Mouse (Mus musculus) intestine, embryonic 14.5 days (tissue): ENCODE results near the gene Ugt1a6a. TPM values are rescaled to one million over a fixed set of nuclear protein-coding genes. Genes with fewer than 3 reads are reported as not detected.

ENCODE experiments used
- ATAC-seq: fragments of 200-750 bp; cut with Nextera tagmentation; replicated peaks from 2 replicates; pipeline ENCODE4 v1.8.0; 2017; ENCODE audit warnings: low read depth, moderate number of reproducible peaks, moderate TSS enrichment, moderate library complexity; ENCODE audit not compliant: low FRiP score, low TSS enrichment
- DNase-seq: peaks from one replicate; pipeline ENCODE4 v3.0.0-alpha.2; 2018; ENCODE audit warnings: low spot score
- H3K27ac ChIP-seq: fragments of 300-500 bp; sonication (generic); 2 replicates; pipeline ENCODE4 v1.5.1; 2014; ENCODE audit warnings: low read depth, mild to moderate bottlenecking, control low read depth
- H3K27me3 ChIP-seq: fragments of 300-500 bp; sonication (generic); replicated peaks from 2 replicates; pipeline ENCODE4 v1.6.1; 2014; ENCODE audit warnings: low read length, control low read depth; ENCODE audit not compliant: control insufficient read depth, insufficient read depth
- H3K36me3 ChIP-seq: fragments of 300-500 bp; sonication (generic); 2 replicates; pipeline ENCODE4 v1.6.1; 2014; ENCODE audit warnings: low read length, control low read depth; ENCODE audit not compliant: control insufficient read depth, insufficient read depth
- H3K4me1 ChIP-seq: fragments of 300-500 bp; sonication (generic); replicated peaks from 2 replicates; pipeline ENCODE4 v1.6.1; 2014; ENCODE audit warnings: low read length, control low read depth, mixed read lengths; ENCODE audit not compliant: control insufficient read depth, insufficient read depth
- H3K4me2 ChIP-seq: fragments of 300-500 bp; sonication (generic); 2 replicates; pipeline ENCODE4 v1.6.1; 2014; ENCODE audit warnings: low read length
- H3K4me3 ChIP-seq: fragments of 300-500 bp; sonication (generic); 2 replicates; pipeline ENCODE4 v1.5.1; 2014; ENCODE audit warnings: low read depth, low read length, control low read depth, mixed read lengths
- H3K9ac ChIP-seq: fragments of 300-500 bp; sonication (generic); 2 replicates; pipeline ENCODE4 v1.6.1; 2014; ENCODE audit warnings: mild to moderate bottlenecking, low read length
- H3K9me3 ChIP-seq: fragments of 300-500 bp; sonication (generic); 2 replicates; pipeline ENCODE4 v1.6.1; 2016; ENCODE audit warnings: low read length, control low read depth; ENCODE audit not compliant: control insufficient read depth
- WGBS: fragments of 180-500 bp; shearing (Covaris S2); extraction: QIAGEN DNeasy Blood & Tissue Kit; methylation state at CpG from one replicate; pipeline ENCODE4 v1.1.7; 2014; 5-methylcytosine and 5-hydroxymethylcytosine counted together
- polyA plus RNA-seq: library from polyadenylated mRNA; unstranded; fragments of >200 nt; fragmentation: Nextera tagmentation; extraction: Ambion mirVana; gene quantifications from 2 replicates; pipeline ENCODE4 v1.2.1, GENCODE M21; 2014

The Ugt1a6a gene
- polyA plus RNA-seq, 1 experiment from 2014 or later: 7.5 TPM

- Histone ChIP-seq H3K27ac (no peak within 1 kb of the TSS), H3K36me3 (no peaks in the 10 kb centered on the region), H3K9me3 (peaks cover 65% of the 10 kb centered on the region), H3K4me3 (no peak within 1 kb of the TSS), H3K9ac (no peak within 1 kb of the TSS), H3K27me3 (no peaks in the 10 kb centered on the region), H3K4me2 (no peak within 1 kb of the TSS), H3K4me1 (no peaks in the 10 kb centered on the region)
- ATAC-seq (no peak), DNase-seq (peak; percentile 52)
- 51% methylated on average over 5 of the region's 5 CpGs for WGBS
Measured at GRCm38 (mm10) chr1:88226670-88227379, 92.2 kb downstream of the Ugt1a6a start, which contains the start of gene Mroh2a. Gene Mroh2a, plus strand, starts transcription at chr1:88226986.

- Histone ChIP-seq H3K4me2 (no peak overlapping the region), H3K27ac (no peak overlapping the region), H3K9ac (no peak overlapping the region), H3K4me1 (no peaks in the 10 kb centered on the region), H3K9me3 (peaks cover 68% of the 10 kb centered on the region), H3K4me3 (no peak overlapping the region), H3K27me3 (no peaks in the 10 kb centered on the region), H3K36me3 (no peaks in the 10 kb centered on the region)
- WGBS: 56% methylated on average over 2 of the region's 2 CpGs
- ATAC-seq (no peak), DNase-seq (no peak)
Measured at GRCm38 (mm10) chr1:88227482-88227881, 92.9 kb downstream of the Ugt1a6a start.

GRCm38 (mm10) chr1:88228121-88228520 lies 93.5 kb downstream of the Ugt1a6a start:
- no peak overlapping the region for H3K27ac ChIP-seq
- H3K4me2 ChIP-seq: no peak overlapping the region
- no peak overlapping the region for H3K4me3 ChIP-seq
- ATAC-seq: no peak
- peaks cover 71% of the 10 kb centered on the region for H3K9me3 ChIP-seq
- no peak overlapping the region for H3K9ac ChIP-seq
- no peak for DNase-seq
- no peaks in the 10 kb centered on the region for H3K36me3 ChIP-seq
- no peaks in the 10 kb centered on the region for H3K4me1 ChIP-seq
- WGBS: 72% methylated on average over 7 of the region's 7 CpGs
- H3K27me3 ChIP-seq: no peaks in the 10 kb centered on the region

- H3K36me3 ChIP-seq: no peaks in the 10 kb centered on the region
- no peak overlapping the region for H3K4me2 ChIP-seq
- H3K27ac ChIP-seq: no peak overlapping the region
- ATAC-seq (no peak), DNase-seq (no peak)
- 83% methylated on average over 3 of the region's 3 CpGs for WGBS
- no peaks in the 10 kb centered on the region for H3K27me3 ChIP-seq
- no peaks in the 10 kb centered on the region for H3K4me1 ChIP-seq
- peaks cover 84% of the 10 kb centered on the region for H3K9me3 ChIP-seq
- no peak overlapping the region for H3K9ac ChIP-seq
- no peak overlapping the region for H3K4me3 ChIP-seq
Measured at GRCm38 (mm10) chr1:88229566-88229965, 95.0 kb downstream of the Ugt1a6a start.

- whole genome bisulfite sequencing: 83% methylated on average over 5 of the region's 5 CpGs
Measured at GRCm38 (mm10) chr1:88229986-88230385, 95.4 kb downstream of the Ugt1a6a start.

GRCm38 (mm10) chr1:88230421-88230820 lies 95.8 kb downstream of the Ugt1a6a start:
- ATAC-seq (no peak), DNase-seq (no peak)
- H3K27ac ChIP-seq: no peak overlapping the region
- H3K27me3 ChIP-seq: no peaks in the 10 kb centered on the region
- H3K4me3 ChIP-seq: no peak overlapping the region
- no peaks in the 10 kb centered on the region for H3K36me3 ChIP-seq
- H3K9me3 ChIP-seq: peaks cover 91% of the 10 kb centered on the region
- H3K4me2 ChIP-seq: no peak overlapping the region
- no peaks in the 10 kb centered on the region for H3K4me1 ChIP-seq
- no peak overlapping the region for H3K9ac ChIP-seq
- WGBS: 72% methylated on average over 7 of the region's 7 CpGs

More at GRCm38 (mm10) chr1:88229986-88230385, 95.4 kb downstream of the Ugt1a6a start:
- H3K9ac ChIP-seq: no peak overlapping the region
- peaks cover 89% of the 10 kb centered on the region for H3K9me3 ChIP-seq
- no peaks in the 10 kb centered on the region for H3K27me3 ChIP-seq
- DNase-seq: no peak
- H3K36me3 ChIP-seq: no peaks in the 10 kb centered on the region
- no peaks in the 10 kb centered on the region for H3K4me1 ChIP-seq
- no peak overlapping the region for H3K4me2 ChIP-seq
- H3K27ac ChIP-seq: no peak overlapping the region
- ATAC-seq: no peak
- no peak overlapping the region for H3K4me3 ChIP-seq

- no peak for DNase-seq
- H3K9me3 ChIP-seq: peaks cover 92% of the 10 kb centered on the region
- WGBS: 75% methylated on average over 6 of the region's 6 CpGs
Measured at GRCm38 (mm10) chr1:88230981-88231802, 96.6 kb downstream of the Ugt1a6a start.

GRCm38 (mm10) chr1:88231803-88232499 lies 97.3 kb downstream of the Ugt1a6a start:
- Histone ChIP-seq H3K36me3 (no peaks in the 10 kb centered on the region), H3K4me2 (no peak overlapping the region), H3K9ac (no peak overlapping the region), H3K4me3 (no peak overlapping the region), H3K27ac (no peak overlapping the region), H3K9me3 (peaks cover 89% of the 10 kb centered on the region), H3K4me1 (no peaks in the 10 kb centered on the region), H3K27me3 (no peaks in the 10 kb centered on the region)
- WGBS: 71% methylated on average over 7 of the region's 7 CpGs
- DNase-seq (no peak), ATAC-seq (no peak)

More at GRCm38 (mm10) chr1:88230981-88231802, 96.6 kb downstream of the Ugt1a6a start:
- Histone ChIP-seq H3K27ac (no peak overlapping the region), H3K4me1 (no peaks in the 10 kb centered on the region), H3K27me3 (no peaks in the 10 kb centered on the region), H3K4me3 (no peak overlapping the region), H3K36me3 (no peaks in the 10 kb centered on the region), H3K4me2 (no peak overlapping the region), H3K9ac (no peak overlapping the region)
- no peak for ATAC-seq
